Mouse (Mus musculus) adrenal gland, adult 2 months (tissue): ENCODE measurements at regions not wholly inside any gene's neighbourhood (a gene's known extent, or its start where the extent isn't known, plus 50 kb on each side); places are given as distances from the start of the nearest gene placed in this dataset.

Experiments
- DNase-seq: peaks from one replicate; pipeline ENCODE4 v3.0.0; 2021

GRCm38 (mm10) chr15:45171605-45172004, 5037.4 kb downstream of the 9330182O14Rik start:
- DNase-seq = no peak

- DNase-seq = no peak
Observed at GRCm38 (mm10) chr15:45178341-45178740, 5044.2 kb downstream of the 9330182O14Rik start.

- DNase-seq = peak; percentile 61
Observed at GRCm38 (mm10) chr15:45180173-45180572, 5046.0 kb downstream of the 9330182O14Rik start.
